Mouse (Mus musculus): Measurements from ENCODE around the gene Krt78. TPM values are rescaled to one million over a fixed set of nuclear protein-coding genes. Genes with fewer than 3 reads are reported as not detected.

The Krt78 gene
- polyA plus RNA-seq, 1 experiment from 2014 or later = not detected

- Histone ChIP-seq H3K4me3 (no peak within 1 kb of the TSS), H3K4me2 (no peak within 1 kb of the TSS), H3K9ac (no peak within 1 kb of the TSS), H3K4me1 (peaks cover 7% of the 10 kb centered on the region; the same call in 1 of the 2 replicates), H3K9me3 (replicated peaks) (no peaks in the 10 kb centered on the region), H3K27ac (no peak within 1 kb of the TSS), H3K36me3 (ENCODE audit: poor library complexity, severe bottlenecking) (no peaks in the 10 kb centered on the region), H3K27me3 (peaks cover 7% of the 10 kb centered on the region)
- ATAC-seq = no peak
- 82% methylated on average over 11 of the region's 11 CpGs for WGBS
Measured at GRCm38 (mm10) chr15:101924635-101925034, 29.5 kb downstream of the Krt78 start, which contains the start of gene Krt4. Krt4 (minus strand) TSS chr15:101924735.

- H3K9me3 ChIP-seq (replicated peaks) = no peaks in the 10 kb centered on the region
- no peak overlapping the region for H3K27ac ChIP-seq
- no peaks in the 10 kb centered on the region for H3K36me3 ChIP-seq (ENCODE audit: poor library complexity, severe bottlenecking)
- no peak overlapping the region for H3K4me2 ChIP-seq
- WGBS = 91% methylated on average over 2 of the region's 2 CpGs
- H3K4me3 ChIP-seq = no peak overlapping the region
- H3K27me3 ChIP-seq = no peaks in the 10 kb centered on the region
- no peak overlapping the region for H3K9ac ChIP-seq
- H3K4me1 ChIP-seq = no peaks in the 10 kb centered on the region
- ATAC-seq = no peak
Measured at GRCm38 (mm10) chr15:101922296-101922695, 31.8 kb downstream of the Krt78 start.

GRCm38 (mm10) chr15:101916072-101916471 lies 38.0 kb downstream of the Krt78 start:
- Histone ChIP-seq H3K27me3 (no peaks in the 10 kb centered on the region), H3K4me2 (no peak overlapping the region), H3K4me1 (no peaks in the 10 kb centered on the region), H3K4me3 (no peak overlapping the region), H3K9ac (no peak overlapping the region), H3K9me3 (replicated peaks) (no peaks in the 10 kb centered on the region), H3K27ac (no peak overlapping the region), H3K36me3 (ENCODE audit: poor library complexity, severe bottlenecking) (no peaks in the 10 kb centered on the region)
- 77% methylated on average over 2 of the region's 2 CpGs for WGBS
- no peak for ATAC-seq

GRCm38 (mm10) chr15:101904849-101905248 lies 49.2 kb downstream of the Krt78 start:
- WGBS = 83% methylated on average over 5 of the region's 5 CpGs
- H3K4me2 ChIP-seq = no peak overlapping the region
- no peaks in the 10 kb centered on the region for H3K9me3 ChIP-seq (replicated peaks)
- no peak overlapping the region for H3K9ac ChIP-seq
- ATAC-seq = no peak
- H3K4me1 ChIP-seq = no peaks in the 10 kb centered on the region
- H3K4me3 ChIP-seq = no peak overlapping the region
- no peaks in the 10 kb centered on the region for H3K27me3 ChIP-seq
- H3K36me3 ChIP-seq (ENCODE audit: poor library complexity, severe bottlenecking) = no peaks in the 10 kb centered on the region
- no peak overlapping the region for H3K27ac ChIP-seq

- H3K4me1 ChIP-seq = no peaks in the 10 kb centered on the region
- no peak overlapping the region for H3K4me3 ChIP-seq
- no peak overlapping the region for H3K9ac ChIP-seq
- H3K36me3 ChIP-seq (ENCODE audit: poor library complexity, severe bottlenecking) = no peaks in the 10 kb centered on the region
- H3K4me2 ChIP-seq = no peak overlapping the region
- no peak overlapping the region for H3K27ac ChIP-seq
- H3K9me3 ChIP-seq (replicated peaks) = no peaks in the 10 kb centered on the region
- WGBS = 66% methylated on average over 12 of the region's 12 CpGs
- no peak for ATAC-seq
- H3K27me3 ChIP-seq = no peaks in the 10 kb centered on the region
Measured at GRCm38 (mm10) chr15:101902171-101903149, 51.6 kb downstream of the Krt78 start.

Other genes starting within 250 kb of the Krt78 start
- 0.14 and 0.35 TPM in 2 replicates for gene Krt5, start 241.4 kb downstream of the Krt78 start, polyA plus RNA-seq (2015; fragmentation: Nextera tagmentation; extraction: Ambion mirVana)
- not detected in 2 replicates for gene Krt71, start 211.2 kb downstream of the Krt78 start, polyA plus RNA-seq (2015; fragmentation: Nextera tagmentation; extraction: Ambion mirVana)
- not detected in 2 replicates for gene Krt72, start 167.8 kb downstream of the Krt78 start, polyA plus RNA-seq (2015; fragmentation: Nextera tagmentation; extraction: Ambion mirVana)
- gene Krt73, start 151.9 kb downstream of the Krt78 start, polyA plus RNA-seq (2015; fragmentation: Nextera tagmentation; extraction: Ambion mirVana) = 0.59 and 0.66 TPM in 2 replicates
- not detected in 2 replicates for gene Krt2, start 136.1 kb downstream of the Krt78 start, polyA plus RNA-seq (2015; fragmentation: Nextera tagmentation; extraction: Ambion mirVana)
- 3.5 and 3.9 TPM in 2 replicates for gene Krt1, start 103.5 kb downstream of the Krt78 start, polyA plus RNA-seq (2015; fragmentation: Nextera tagmentation; extraction: Ambion mirVana)
- 0.19 and 0.65 TPM in 2 replicates for gene Krt77, start 84.6 kb downstream of the Krt78 start, polyA plus RNA-seq (2015; fragmentation: Nextera tagmentation; extraction: Ambion mirVana)
- not detected in 2 replicates for gene Krt76, start 61.4 kb downstream of the Krt78 start, polyA plus RNA-seq (2015; fragmentation: Nextera tagmentation; extraction: Ambion mirVana)
- gene Krt4, start 29.6 kb downstream of the Krt78 start, polyA plus RNA-seq (2015; fragmentation: Nextera tagmentation; extraction: Ambion mirVana) = not detected in 2 replicates
- 0.10 and 0.33 TPM in 2 replicates for gene Krt79, start 14.0 kb downstream of the Krt78 start, polyA plus RNA-seq (2015; fragmentation: Nextera tagmentation; extraction: Ambion mirVana)
- gene Krt8, start 50.2 kb upstream of the Krt78 start, polyA plus RNA-seq (2015; fragmentation: Nextera tagmentation; extraction: Ambion mirVana) = 1.7 and 2.6 TPM in 2 replicates
- gene Krt18, start 73.9 kb upstream of the Krt78 start, polyA plus RNA-seq (2015; fragmentation: Nextera tagmentation; extraction: Ambion mirVana) = 2.4 and 6.3 TPM in 2 replicates
- 90.5 and 102 TPM in 2 replicates for gene Eif4b, start 119.5 kb upstream of the Krt78 start, polyA plus RNA-seq (2015; fragmentation: Nextera tagmentation; extraction: Ambion mirVana)
- 4.5 and 6.7 TPM in 2 replicates for gene Tns2, start 146.1 kb upstream of the Krt78 start, polyA plus RNA-seq (2015; fragmentation: Nextera tagmentation; extraction: Ambion mirVana)
- gene Spryd3, start 181.9 kb upstream of the Krt78 start, polyA plus RNA-seq (2015; fragmentation: Nextera tagmentation; extraction: Ambion mirVana) = 21.7 and 25.4 TPM in 2 replicates
- gene Igfbp6, start 190.1 kb upstream of the Krt78 start, polyA plus RNA-seq (2015; fragmentation: Nextera tagmentation; extraction: Ambion mirVana) = 0.37 and 0.40 TPM in 2 replicates
- 0.10 TPM in 1 of 2 replicates, not detected in the other for gene Soat2, start 196.2 kb upstream of the Krt78 start, polyA plus RNA-seq (2015; fragmentation: Nextera tagmentation; extraction: Ambion mirVana)
- gene Zfp740, start 249.0 kb upstream of the Krt78 start, polyA plus RNA-seq (2015; fragmentation: Nextera tagmentation; extraction: Ambion mirVana) = 90.0 and 98.7 TPM in 2 replicates